Mouse (Mus musculus): ENCODE data around the gene Eml4. TPM values are rescaled to one million over a fixed set of nuclear protein-coding genes. Genes with fewer than 3 reads are reported as not detected.

Eml4 gene
- total RNA-seq, 4 experiments from 2014 or later: 17.6 to 20.2 (median 19.1) TPM

GRCm38 (mm10) chr17:83340895-83341524 is 9.7 kb upstream of the Eml4 start:
- no peak for DNase-seq (ENCODE audit: low spot score in 2 of 2)

GRCm38 (mm10) chr17:83344226-83344625 is 6.5 kb upstream of the Eml4 start:
- DNase-seq (ENCODE audit: low spot score in 2 of 2): no peak

GRCm38 (mm10) chr17:83348056-83348822 is 2.5 kb upstream of the Eml4 start:
- no peak for DNase-seq (ENCODE audit: low spot score in 2 of 2)

GRCm38 (mm10) chr17:83351119-83351531 is 394 bp downstream of the Eml4 start:
- DNase-seq (ENCODE audit: low spot score in 2 of 2): no peak

GRCm38 (mm10) chr17:83351601-83352413 is 1.1 kb downstream of the Eml4 start:
- DNase-seq (ENCODE audit: low spot score in 2 of 2): no peak

- DNase-seq (ENCODE audit: low spot score in 2 of 2): no peak
Observed at GRCm38 (mm10) chr17:83352456-83352855, 1.7 kb downstream of the Eml4 start.

- DNase-seq (ENCODE audit: low spot score in 2 of 2): no peak
Observed at GRCm38 (mm10) chr17:83353011-83353410, 2.3 kb downstream of the Eml4 start.

GRCm38 (mm10) chr17:83353460-83353859 is 2.7 kb downstream of the Eml4 start:
- DNase-seq (ENCODE audit: low spot score in 2 of 2): no peak

- DNase-seq (ENCODE audit: low spot score in 2 of 2): no peak
Observed at GRCm38 (mm10) chr17:83355481-83355880, 4.8 kb downstream of the Eml4 start.

- no peak for DNase-seq (ENCODE audit: low spot score in 2 of 2)
Observed at GRCm38 (mm10) chr17:83359934-83360333, 9.2 kb downstream of the Eml4 start.

- no peak for DNase-seq (ENCODE audit: low spot score in 2 of 2)
Observed at GRCm38 (mm10) chr17:83360796-83361566, 10.2 kb downstream of the Eml4 start.

GRCm38 (mm10) chr17:83363081-83363480 is 12.3 kb downstream of the Eml4 start:
- no peak for DNase-seq (ENCODE audit: low spot score in 2 of 2)

- DNase-seq (ENCODE audit: low spot score in 2 of 2): no peak
Observed at GRCm38 (mm10) chr17:83364296-83364695, 13.6 kb downstream of the Eml4 start.

- no peak for DNase-seq (ENCODE audit: low spot score in 2 of 2)
Observed at GRCm38 (mm10) chr17:83365130-83365529, 14.4 kb downstream of the Eml4 start.

GRCm38 (mm10) chr17:83365614-83366355 is 15.1 kb downstream of the Eml4 start:
- DNase-seq (ENCODE audit: low spot score in 2 of 2): no peak

- no peak for DNase-seq (ENCODE audit: low spot score in 2 of 2)
Observed at GRCm38 (mm10) chr17:83367387-83367786, 16.7 kb downstream of the Eml4 start.

- DNase-seq (ENCODE audit: low spot score in 2 of 2): no peak
Observed at GRCm38 (mm10) chr17:83374123-83374522, 23.4 kb downstream of the Eml4 start.

- DNase-seq (ENCODE audit: low spot score in 2 of 2): no peak
Observed at GRCm38 (mm10) chr17:83375848-83376247, 25.1 kb downstream of the Eml4 start.

GRCm38 (mm10) chr17:83376801-83377200 is 26.1 kb downstream of the Eml4 start:
- DNase-seq (ENCODE audit: low spot score in 2 of 2): no peak

- no peak for DNase-seq (ENCODE audit: low spot score in 2 of 2)
Observed at GRCm38 (mm10) chr17:83377755-83378443, 27.2 kb downstream of the Eml4 start.
